Mouse (Mus musculus): ENCODE data around the gene Snx33.
"Not testable (repeated sequence)": the region's sequence is repeated elsewhere in the genome, so short reads cannot be mapped to it uniquely, and the experiment has no call there.

Gene Snx33

DNA sequence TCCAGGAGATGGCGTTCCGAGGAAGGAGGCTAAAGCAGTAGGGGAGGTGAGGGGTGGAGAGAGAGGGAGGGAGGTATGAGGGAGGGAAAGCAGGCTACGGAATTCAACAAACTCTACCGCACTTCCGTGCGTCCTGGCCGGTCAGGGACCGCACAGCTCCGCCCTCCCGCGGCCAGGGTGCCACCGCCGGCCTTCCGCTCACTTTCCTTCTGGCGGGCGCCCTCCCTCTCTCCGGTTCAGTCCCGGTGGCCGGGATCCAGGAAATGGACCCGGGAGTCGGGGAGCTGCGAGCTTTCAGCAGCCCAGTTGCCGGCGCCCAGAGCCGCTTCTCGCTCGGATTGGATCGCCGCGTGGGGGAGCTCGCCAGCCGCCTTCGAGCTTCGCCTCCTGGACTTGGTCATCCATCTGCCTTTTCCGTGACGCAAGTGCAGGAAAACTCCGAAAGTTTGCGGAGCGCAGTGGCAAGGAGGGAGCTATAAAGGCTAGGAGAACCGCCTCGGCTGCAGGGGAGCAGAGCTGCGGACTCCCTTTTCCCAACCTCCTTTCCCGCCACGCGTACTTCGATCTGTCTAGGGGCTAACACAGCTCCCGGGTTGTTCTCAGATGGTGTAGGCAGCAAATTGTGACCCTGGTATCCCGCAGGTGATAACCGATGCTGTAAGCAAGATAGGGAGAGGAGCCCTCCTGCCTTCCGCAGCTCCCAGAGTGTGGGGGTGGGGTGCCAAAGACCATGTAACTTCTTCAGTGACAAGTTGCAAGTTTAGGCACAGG, at the start of gene Snx33:
Gene Snx33, minus strand, starts transcription at position 331 of the 771 bp plus-strand sequence.
- peak; percentile 92 for DNase-seq (ENCODE audit: low read depth, low spot score)

DNA sequence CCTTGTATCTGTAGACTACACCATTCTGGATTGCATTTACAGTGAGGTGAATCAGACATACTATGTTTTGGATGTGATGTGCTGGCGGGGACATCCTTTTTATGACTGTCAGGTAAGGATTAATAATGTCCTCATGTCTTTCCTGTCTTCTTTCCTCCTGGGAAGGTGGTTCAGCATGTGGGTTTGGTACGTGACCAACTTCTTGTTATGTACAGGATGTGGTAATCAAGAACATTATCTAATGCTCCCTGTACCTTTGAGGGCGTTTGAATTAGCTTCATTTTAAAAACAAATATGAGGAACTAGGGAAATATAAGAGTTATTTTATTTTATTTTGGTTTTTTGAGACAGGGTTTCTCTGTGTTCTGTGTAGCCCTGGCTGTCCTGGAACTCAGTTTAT, 47.0 kb upstream of the Snx33 start:
- DNase-seq (ENCODE audit: low read depth, low spot score), result no peak

DNA sequence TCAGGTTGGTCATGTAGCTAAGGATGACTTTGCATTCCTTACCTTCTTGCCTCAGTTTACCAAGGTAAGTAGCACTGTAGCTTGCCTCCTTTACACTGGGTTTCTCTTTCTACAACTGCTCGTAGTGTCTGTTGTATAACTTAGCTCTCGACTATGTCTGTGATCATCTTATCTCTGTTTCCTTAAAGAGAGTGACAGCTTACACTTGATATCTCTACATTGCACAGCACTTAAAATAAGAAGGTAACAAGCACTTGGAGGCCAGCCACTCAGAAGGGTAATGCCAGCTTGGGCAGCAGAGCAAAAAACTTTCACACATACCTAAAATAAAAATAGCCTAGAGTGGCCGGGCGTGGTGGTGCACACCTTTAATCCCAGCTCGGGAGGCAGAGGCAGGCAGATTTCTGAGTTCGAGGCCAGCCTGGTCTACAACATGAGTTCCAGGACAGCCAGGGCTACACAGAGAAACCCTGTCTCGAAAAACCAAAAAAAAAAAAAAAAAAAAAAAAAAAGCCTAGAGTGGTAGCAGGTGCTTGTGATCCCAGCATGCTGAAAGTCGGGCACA, 45.9 kb upstream of the Snx33 start:
- DNase-seq (ENCODE audit: low read depth, low spot score), result no peak

DNA sequence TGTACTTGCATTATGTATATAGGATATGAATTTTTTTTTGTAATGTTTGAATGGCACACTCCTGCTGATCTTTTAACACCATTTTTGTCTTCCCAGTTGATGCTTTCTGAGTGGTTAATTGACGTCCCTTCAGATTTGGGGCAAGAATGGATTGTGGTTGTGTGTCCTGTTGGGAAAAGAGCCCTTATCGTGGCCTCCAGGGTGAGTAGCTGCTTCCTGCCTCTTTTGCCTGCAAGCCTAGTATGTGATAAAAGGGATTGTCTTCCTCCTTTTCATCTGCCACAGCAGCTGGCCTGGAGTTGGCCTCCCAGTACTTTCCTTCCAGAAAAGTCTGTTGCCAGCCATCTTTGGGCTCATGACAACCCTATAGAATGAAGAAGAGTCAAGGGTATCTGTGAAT, 42.0 kb upstream of the Snx33 start:
- DNase-seq (ENCODE audit: low read depth, low spot score), result no peak

DNA sequence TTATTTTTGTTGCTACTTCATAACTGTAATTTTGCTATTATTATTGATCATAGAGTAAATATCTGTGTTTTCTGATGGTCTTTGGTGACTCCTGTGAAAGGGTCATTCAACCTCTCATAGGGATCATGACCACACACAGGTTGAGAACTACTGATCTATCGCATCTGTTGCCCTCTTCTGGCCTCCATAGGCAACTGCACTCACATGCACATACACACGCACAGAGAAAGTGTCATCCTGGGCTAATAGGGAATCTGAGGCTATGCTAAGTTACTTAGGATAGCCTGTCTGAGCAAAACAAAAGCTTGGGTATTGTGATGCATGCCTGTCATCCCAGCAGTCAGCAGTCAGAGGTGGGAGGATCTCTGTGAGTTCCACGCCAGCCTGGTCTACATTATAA, 33.4 kb upstream of the Snx33 start:
- DNase-seq (ENCODE audit: low read depth, low spot score), result no peak

GRCm38 (mm10) chr9:56958689-56959088, 30.5 kb upstream of the Snx33 start:
- no peak for DNase-seq (ENCODE audit: low read depth, low spot score)

- no peak for DNase-seq (ENCODE audit: low read depth, low spot score)
Observed at GRCm38 (mm10) chr9:56956966-56957675, 28.9 kb upstream of the Snx33 start.

- no peak for DNase-seq (ENCODE audit: low read depth, low spot score)
Observed at GRCm38 (mm10) chr9:56953562-56953961, 25.4 kb upstream of the Snx33 start.

DNA sequence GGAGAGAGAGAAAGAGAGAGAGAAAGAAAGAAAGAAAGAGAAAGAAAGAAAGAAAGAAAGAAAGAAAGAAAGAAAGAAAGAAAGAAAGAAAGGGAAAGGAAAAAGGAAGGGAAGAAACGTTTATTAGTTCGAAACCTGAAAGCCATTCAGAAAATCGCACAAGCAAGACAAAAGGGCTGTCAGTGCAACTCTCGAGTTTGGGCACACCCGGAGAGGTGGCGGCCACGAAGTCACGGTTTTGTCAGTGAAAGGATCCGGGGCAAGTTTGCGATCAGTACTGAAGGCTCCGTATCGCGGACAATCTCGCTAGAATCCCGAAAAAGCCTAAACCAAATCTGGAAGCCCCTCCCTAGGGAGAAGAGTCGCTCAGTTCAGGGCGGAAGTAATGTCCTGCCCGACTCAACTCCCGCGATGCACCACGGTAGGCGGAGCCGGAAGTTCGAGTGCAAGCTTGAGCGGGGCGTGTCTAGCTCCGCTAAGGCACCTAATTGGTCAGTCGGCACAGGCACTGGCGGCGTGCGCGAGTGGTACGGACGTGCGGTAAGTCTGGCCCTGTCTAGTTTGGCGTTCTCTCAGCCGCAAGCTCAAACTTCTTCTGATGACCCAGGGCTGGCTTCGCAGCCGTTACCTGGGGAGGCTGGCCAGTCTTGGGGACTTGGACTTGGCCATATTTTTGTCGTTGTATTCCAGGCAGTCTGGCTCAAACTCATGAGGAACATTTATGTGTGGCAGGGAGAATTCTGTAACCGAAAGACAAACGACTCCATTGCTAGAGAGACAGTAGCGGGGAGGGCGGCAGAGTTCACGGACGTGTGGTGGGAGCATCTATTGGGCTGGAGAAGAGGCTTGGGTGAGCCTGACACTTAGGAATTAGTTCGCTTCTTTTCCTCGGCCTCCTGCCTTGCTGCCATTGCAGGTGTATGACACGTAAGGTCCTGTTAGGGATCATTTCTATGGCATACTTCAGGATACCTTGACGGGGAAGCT, 22.5 kb upstream of the Snx33 start, which contains the start of gene Snupn:
Gene Snupn, plus strand, starts transcription at position 465 of the 987 bp plus-strand sequence.
- DNase-seq (ENCODE audit: low read depth, low spot score), result peak; percentile 99

GRCm38 (mm10) chr9:56949767-56950166, 21.6 kb upstream of the Snx33 start:
- peak; percentile 46 for DNase-seq (ENCODE audit: low read depth, low spot score)

GRCm38 (mm10) chr9:56948699-56949098, 20.5 kb upstream of the Snx33 start:
- not testable (repeated sequence) for DNase-seq (ENCODE audit: low read depth, low spot score)

DNA sequence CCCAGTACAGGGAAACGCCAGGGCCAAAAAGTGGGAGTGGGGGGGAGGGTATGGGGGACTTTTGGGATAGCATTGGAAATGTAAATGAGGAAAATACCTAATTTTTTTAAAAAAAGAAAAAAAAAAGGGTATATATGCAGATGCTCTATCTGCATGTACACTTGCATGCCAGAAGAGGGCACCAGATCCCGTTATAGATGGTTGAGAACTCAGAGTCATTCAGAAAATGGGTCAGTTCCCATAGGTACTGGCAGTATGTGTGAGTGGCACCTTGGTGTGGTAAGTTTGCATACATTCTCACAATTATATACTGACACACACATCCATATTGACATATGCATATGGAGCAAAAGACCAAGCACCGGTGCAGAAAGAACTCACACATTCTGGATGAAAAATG, 19.3 kb upstream of the Snx33 start:
- peak; percentile 79 for DNase-seq (ENCODE audit: low read depth, low spot score)

GRCm38 (mm10) chr9:56938374-56938773, 10.2 kb upstream of the Snx33 start:
- peak; percentile 77 for DNase-seq (ENCODE audit: low read depth, low spot score)

DNA sequence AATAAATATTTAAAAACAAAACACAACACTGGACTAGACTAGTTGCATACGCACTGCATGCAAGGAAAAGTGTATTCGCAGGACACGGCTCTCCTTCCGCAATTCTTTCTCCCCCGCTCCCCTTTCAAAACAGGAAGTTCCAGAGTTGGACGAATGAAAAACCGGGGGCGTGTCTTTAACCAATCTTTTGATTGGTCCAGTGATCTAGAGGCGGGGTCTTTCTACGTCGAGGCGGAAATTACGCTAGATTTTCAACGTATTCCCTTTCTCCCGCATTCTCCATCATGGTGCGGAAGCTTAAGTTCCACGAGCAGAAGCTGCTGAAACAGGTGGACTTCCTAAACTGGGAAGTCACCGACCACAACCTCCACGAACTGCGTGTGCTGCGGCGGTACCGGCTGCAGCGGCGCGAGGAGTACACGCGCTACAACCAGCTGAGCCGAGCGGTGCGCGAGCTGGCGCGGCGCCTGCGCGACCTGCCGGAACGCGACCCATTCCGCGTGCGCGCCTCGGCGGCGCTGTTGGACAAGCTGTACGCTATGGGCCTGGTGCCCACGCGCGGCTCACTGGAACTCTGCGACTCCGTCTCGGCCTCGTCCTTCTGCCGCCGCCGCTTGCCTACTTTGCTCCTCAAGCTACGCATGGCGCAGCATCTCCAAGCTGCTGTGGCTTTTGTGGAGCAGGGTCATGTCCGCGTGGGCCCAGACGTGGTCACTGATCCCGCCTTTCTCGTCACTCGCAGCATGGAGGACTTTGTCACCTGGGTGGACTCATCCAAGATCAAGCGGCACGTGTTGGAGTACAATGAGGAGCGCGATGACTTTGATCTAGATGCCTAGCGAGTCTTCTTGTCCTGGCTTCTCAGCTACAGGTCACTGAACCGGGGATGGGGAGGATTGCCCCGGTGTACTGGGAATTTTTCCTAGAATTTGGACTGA, 9.3 kb upstream of the Snx33 start, which contains the start of gene Imp3:
Gene Imp3, plus strand, starts transcription at position 253 of the 938 bp plus-strand sequence.
- peak; percentile 98 for DNase-seq (ENCODE audit: low read depth, low spot score)

DNA sequence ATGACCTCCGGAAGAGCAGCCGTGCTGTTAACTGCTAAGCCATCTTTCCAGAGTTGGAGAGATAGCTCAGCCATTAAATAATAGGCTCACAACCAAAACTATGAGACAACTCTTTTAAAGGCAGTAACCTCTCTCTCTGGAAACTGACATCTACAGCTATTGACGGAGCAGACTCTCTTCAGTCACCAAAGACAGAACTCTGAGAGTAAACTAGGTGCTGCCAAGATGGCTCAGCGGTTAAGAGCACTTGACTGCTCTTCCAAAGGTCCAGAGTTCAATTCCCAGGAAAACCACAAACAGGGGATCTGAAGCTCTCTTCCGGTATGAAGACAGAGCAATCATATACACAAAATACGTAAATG, 8.7 kb upstream of the Snx33 start:
- DNase-seq (ENCODE audit: low read depth, low spot score), result no peak

DNA sequence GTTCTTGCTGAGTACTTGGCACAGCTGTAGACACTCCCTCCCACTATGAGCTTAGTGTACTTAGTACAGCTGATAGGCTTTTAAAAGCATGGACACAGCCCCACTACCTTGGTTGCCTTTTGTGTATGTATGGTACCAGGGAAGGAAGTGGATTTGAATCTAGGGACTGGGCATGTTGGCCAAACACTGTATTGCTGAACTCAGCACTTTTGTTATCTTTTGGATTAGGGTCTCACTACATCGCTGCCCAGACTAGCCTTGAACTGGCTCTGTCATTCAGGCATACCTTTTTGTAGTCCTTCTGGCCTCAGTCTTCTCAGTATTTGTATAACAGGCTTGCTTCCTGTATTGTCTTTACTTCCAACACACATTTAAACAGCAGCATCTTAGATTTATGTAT, 2.4 kb upstream of the Snx33 start:
- no peak for DNase-seq (ENCODE audit: low read depth, low spot score)

- DNase-seq (ENCODE audit: low read depth, low spot score), result no peak
Observed at GRCm38 (mm10) chr9:56929496-56929895, 1.3 kb upstream of the Snx33 start.

DNA sequence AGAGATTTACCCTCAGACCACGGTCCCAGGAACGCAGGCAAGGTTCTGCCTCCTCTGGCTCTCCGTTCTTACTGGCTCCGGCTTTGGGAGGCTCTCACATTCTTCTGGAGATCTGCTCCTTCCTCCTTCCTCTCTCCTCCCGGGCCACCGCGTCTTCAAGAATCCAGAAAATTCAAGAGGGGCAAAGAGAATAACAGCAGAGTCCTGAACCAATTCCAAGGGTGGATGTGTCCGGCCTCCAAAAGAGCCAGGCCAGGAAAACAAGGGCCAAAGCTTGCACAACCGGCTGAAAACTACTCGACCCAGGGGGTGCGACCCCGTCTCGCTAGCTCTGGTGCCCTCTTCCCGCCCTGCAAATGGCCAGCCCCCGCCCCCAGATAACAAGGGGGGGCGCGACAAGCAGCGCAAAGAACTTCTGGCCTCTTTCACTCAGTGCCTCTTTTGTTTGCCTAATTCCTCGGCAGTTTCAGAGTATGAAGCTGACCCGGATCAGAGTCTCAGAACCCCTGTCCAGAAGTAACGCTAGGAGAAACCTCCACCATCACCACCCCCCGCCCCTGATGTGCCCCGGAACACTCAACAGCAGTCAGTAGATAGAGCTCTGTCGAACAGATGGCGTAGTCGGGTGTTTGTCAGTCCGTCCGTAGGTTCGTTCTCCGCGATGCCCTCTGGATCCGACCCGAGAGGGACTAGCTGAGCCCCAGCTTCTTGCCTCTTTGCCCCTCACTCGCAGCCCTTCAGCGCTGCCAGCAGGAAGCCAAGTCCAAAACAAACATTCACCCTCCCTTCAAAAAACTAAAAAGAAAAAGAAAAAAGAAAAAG, 769 bp downstream of the Snx33 start:
- DNase-seq (ENCODE audit: low read depth, low spot score), result peak; percentile 63

GRCm38 (mm10) chr9:56926387-56926786, 1.8 kb downstream of the Snx33 start:
- no peak for DNase-seq (ENCODE audit: low read depth, low spot score)

- DNase-seq (ENCODE audit: low read depth, low spot score), result no peak
Observed at GRCm38 (mm10) chr9:56926025-56926360, 2.2 kb downstream of the Snx33 start.
